Mouse (Mus musculus) adrenal gland, adult 8-10 months (tissue): ENCODE measurements around the gene Neurog1. TPM values are rescaled to one million over a fixed set of nuclear protein-coding genes. Genes with fewer than 3 reads are reported as not detected.

Source experiments
- DNase-seq: peaks from one replicate; pipeline ENCODE4 v3.0.0; 2022
- total RNA-seq, 4 experiments: library from RNA; stranded (reverse); gene quantifications; 2 replicates each; pipeline ENCODE4 v1.2.4; 2022

Gene Neurog1
- total RNA-seq, result not detected

DNA sequence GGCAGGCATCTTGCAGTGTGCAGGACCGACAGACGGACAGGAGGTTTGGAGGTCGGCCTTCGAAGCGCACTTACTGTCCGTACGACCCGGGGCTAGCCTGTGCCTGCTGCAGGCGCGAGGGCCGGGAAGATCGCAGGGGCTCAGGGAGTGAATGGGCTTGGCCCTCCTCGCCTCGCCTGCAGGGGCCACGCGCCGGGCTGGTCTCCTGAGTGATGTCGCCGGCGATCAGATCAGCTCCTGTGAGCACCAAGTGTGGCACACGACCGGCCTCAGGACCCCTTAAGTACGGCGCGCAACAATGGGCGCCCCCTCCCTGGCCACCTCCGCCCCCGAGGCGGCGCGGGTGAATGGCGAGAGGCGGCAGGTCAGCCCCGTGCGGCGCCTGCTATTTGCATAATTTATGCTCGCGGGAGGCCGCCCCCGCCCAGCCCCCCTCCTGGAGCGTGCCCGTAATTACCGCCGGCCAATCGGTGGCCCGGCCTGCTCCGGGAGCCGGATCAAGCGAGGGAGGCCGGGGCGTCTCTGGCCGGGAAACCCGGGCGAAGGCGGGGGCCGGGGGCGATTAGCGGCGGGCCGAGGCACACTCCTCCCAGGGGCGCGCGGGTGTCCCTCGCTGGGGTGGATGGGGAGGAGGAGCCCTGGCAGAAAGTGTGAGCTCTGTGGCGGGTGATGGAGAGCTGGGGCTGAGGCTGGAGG is at the start of gene Neurog1:
Neurog1 (minus strand) TSS at position 240 of the 696 bp plus-strand sequence.
- no peak for DNase-seq

DNA sequence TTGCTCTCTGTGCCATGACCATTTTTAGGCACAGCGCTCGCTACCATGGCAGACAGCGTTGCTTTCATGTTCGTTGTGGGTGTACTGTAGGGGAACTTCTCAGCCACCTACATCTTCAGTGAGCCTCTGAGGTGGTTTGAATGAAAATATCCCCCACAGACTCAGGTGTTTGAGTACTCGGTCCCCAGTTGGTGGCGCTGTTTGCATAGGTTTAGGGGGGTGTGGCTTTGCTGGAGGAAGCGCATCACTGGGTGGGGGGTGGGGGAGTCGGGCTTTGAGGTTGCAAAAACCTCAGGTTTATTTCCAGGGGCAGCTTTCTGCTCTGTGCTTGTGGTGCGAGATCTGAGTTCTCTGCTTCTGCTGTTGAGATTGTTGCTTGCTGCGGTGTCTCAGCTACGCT is 47.4 kb upstream of the Neurog1 start:
- DNase-seq, result no peak

- no peak for DNase-seq
Measured at GRCm38 (mm10) chr13:56296659-56297020, 44.7 kb upstream of the Neurog1 start.

GRCm38 (mm10) chr13:56295943-56296658 is 44.1 kb upstream of the Neurog1 start, which contains the start of gene Cxcl14:
Gene Cxcl14, minus strand, starts transcription at chr13:56296551.
- peak; percentile 58 for DNase-seq

DNA sequence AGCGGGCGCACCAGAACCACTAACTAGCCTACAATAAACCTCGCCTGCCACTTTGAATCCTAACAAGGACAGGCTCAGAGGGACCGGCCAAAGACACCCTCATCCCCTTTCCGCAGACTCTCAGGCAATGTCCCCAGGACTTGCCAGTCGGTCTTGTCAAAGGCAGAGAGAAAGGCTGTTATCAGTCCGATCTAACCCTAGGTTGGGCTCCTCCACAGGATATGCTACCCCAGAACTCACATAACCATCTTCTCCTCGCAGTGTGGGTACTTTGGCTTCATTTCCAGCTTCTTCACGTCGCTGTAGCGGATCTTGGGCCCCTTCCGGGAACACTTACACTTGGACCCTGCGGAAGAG is 43.6 kb upstream of the Neurog1 start:
- no peak for DNase-seq

DNA sequence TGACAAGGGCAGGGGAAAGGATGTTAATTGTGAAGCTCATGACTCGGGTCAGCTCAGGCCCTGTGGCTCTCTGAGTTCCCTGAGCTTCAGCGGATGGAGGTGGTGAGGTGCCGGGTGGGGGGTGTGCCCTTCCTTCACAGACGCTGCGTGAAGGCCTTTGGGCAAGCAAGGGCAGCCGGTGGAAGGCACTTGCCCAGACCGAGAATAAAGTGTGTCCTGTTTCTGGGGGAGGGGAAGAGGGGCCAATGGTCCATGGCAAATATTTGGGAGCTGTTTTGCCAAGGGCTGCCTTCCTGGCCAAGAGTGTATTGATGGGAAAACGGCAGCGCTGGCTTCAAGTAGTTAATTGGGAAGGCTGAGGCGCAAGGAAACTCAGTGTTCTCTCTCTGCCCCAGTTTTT is 42.9 kb upstream of the Neurog1 start:
- no peak for DNase-seq

DNA sequence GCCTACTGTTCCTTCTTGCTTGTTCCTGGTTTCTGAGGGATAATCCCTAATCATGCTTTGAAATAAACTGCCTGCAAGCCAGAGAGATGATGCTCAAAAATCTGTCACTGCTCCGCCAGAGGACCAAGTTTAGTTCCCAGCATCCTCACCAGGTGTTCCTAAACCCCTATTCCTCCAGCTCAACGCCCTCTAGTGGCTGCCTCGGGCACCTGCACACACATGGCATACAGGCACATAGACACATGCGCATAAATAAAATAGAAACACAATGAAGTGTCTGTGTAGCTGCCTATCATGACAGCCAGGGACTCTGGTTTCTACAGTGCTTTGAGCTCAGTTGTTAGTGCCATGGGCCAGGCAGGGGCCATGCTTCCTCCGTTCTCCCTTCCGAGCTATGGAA is 38.0 kb upstream of the Neurog1 start:
- no peak for DNase-seq

DNA sequence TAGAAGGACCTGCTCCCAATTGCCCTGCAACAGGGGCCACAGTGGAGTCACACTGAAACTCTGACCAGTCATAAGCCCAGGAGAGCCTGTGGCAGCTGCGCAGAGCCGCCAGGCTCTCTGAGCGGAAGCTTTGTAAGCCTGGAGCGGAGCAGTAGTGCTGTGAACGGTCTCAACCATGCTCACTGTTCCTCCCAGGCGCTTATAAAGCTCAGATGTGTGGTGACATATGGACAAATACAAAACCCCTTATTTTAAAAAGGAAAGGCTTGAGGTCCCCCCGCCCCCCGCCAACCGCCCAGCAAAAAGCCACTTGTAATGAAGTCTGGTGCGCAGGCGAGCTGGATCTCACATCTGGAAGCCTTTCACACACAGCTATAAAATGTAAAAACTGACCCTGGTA is 37.3 kb upstream of the Neurog1 start:
- no peak for DNase-seq

DNA sequence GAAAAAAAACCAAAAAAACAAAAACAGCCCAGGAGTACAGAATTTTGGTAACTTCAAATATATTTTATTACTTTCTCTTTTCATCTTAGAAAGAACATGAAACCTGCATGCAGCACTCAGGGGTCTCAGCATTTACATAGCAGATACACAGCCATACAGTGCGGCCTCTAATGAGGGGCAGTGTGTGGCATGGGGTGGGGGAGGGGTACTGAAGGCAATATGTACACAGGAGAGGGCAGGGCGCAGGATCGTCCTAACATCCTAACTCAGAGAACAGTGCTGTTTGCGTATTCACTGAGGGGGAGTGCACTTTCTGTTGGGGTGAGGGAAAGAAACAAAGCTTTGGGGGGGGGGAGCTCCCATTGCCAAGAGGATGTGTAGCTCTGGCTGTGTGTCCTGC is 36.6 kb upstream of the Neurog1 start:
- DNase-seq, result no peak

GRCm38 (mm10) chr13:56287091-56287490 is 35.1 kb upstream of the Neurog1 start:
- DNase-seq, result no peak

DNA sequence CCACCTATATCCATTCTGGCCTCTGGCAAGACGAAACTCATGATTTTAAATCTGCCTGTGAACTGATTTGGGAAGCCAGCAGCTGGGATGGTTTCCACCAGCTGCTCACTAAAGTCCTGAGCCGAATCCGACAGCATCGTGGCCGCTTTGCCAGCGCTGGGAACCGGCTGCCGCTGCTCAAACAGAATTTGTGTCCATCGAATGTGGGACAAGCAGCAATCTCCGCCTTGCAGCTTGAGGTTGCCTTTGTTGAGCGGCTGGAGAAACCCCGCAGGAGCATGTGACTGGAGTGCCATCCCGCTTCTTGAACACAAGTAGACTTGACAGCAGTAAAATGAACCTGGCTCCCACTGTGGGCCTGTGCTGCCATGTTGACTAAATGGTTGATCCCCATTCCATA is 31.4 kb upstream of the Neurog1 start:
- no peak for DNase-seq

GRCm38 (mm10) chr13:56280356-56280755 is 28.4 kb upstream of the Neurog1 start:
- no peak for DNase-seq

GRCm38 (mm10) chr13:56279439-56279838 is 27.5 kb upstream of the Neurog1 start:
- DNase-seq, result peak; percentile 32

DNA sequence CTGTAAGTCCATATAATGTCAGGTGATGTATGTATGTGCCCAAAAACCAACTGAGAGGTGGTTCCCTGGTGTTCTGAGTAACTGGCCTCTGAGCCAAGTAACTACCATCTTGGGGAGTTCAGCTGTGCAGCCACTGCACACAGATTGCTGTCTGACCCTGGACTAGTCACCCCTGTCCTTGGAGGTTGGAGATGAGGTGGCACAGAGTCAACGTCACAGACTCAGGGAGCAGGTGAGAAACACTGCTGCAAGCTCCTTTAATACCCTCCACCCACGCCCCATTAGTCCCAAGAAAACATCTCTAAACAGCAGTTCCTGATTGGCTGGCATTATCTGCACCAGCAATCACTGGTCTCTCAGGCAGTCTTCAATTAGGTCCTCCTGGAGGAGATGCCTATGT is 23.2 kb upstream of the Neurog1 start:
- DNase-seq, result no peak

GRCm38 (mm10) chr13:56270124-56270523 is 18.2 kb upstream of the Neurog1 start:
- no peak for DNase-seq

- DNase-seq, result no peak
Measured at GRCm38 (mm10) chr13:56267396-56267795, 15.4 kb upstream of the Neurog1 start.

GRCm38 (mm10) chr13:56266435-56266834 is 14.5 kb upstream of the Neurog1 start:
- no peak for DNase-seq

DNA sequence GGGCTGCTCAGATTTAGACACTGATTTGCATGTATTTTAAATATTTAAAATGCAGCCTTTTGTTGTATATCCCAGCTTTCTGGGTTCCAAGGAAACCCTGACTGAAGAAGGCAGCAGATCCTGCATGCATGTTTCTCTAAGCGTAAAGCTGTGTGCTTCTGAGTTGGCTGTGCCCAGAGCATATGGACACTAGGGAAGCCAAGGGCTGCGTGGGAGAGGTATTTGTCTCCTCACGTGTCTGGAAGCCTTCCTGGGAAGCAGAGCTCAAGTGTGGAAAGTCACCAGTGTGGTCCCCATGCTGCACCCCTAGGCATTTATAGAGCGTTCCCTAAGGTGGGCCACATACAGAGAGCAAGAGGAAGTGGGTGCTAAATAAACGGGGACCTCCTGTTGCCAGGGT is 13.7 kb upstream of the Neurog1 start:
- no peak for DNase-seq

DNA sequence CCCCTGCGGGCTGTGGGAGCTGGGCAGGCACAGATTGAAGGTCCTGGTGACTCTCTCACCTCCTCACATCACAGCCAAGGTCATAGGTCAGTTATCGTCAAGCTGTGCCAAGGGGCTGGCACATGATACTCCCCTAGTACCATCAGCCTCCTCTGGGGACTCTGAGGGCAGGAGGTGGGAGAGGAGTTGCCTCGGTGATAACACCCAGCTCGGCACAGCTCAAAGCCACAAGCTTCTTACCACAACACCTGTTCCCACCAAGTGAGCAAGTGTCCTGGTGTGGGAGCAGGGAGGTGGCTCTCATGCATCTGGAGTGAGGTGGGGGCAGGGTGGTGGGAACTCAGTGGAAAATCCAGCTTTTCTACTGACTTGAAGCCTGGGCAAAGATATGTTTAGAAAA is 10.3 kb upstream of the Neurog1 start:
- DNase-seq, result no peak

DNA sequence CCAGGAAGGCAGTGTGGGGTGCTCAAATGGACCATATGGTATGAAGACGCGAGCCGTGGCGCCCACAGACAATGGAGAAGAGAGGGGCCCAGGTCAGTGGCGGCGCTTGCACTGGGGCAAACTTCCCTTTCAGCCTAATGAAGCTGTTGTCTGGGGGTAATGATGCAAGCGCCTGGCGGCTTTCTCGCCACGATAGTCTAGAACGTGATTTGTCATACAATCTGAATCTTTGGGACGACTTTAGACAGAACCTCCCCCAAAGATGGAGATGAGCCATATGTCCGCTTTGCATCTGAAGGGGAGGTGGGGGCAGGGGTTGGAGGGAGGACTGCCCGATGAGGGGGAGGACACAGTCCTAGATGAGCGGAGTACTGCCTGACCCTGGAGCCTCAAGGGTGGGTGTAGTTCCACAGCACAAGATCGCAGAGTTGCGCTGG is 8.4 kb upstream of the Neurog1 start:
- DNase-seq, result no peak

DNA sequence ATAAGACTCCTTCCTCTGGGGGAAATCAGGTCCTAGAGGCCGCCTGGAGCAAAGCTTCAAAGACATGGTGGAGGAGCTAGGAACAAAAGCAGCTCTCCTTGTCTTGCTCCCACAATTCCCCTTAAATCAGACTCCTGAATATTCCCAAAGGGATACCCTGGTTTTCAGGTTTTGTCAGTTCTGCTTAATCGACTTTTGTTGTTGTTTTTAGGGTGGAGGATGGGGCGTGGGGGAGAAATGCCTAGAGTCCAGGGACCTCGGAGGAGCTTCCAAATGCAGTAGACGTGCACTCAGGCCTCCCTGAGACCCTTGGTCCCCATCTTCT is 7.9 kb upstream of the Neurog1 start:
- no peak for DNase-seq

GRCm38 (mm10) chr13:56259021-56259925 is 7.3 kb upstream of the Neurog1 start:
- no peak for DNase-seq
